Mouse (Mus musculus) MN1 (cell line): ENCODE data around the gene Ttf2.

ENCODE experiments used
- DNase-seq: peaks from one replicate; pipeline ENCODE4 v3.0.0-alpha.2; 2016; ENCODE audit warnings: low spot score

The Ttf2 gene

DNA sequence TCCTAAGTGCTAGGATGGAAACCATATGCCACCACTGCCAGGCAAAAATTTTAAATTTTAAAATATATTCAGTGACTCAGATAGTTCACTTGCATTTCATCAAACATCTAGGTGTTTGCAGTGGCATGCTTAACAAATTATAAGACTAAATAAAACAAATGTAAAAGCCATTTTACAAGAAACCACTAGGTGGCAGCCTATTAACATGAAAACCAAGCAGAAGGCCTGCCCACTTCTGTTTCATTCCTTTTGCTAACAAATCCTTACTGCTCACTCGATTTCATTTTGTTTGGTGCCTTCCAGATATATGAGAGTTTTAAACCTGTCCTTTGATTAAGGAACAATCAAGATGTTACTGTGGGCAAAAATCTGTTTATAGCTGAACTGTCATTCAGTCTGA, 4.4 kb upstream of the Ttf2 start:
- DNase-seq: peak; percentile 60

DNA sequence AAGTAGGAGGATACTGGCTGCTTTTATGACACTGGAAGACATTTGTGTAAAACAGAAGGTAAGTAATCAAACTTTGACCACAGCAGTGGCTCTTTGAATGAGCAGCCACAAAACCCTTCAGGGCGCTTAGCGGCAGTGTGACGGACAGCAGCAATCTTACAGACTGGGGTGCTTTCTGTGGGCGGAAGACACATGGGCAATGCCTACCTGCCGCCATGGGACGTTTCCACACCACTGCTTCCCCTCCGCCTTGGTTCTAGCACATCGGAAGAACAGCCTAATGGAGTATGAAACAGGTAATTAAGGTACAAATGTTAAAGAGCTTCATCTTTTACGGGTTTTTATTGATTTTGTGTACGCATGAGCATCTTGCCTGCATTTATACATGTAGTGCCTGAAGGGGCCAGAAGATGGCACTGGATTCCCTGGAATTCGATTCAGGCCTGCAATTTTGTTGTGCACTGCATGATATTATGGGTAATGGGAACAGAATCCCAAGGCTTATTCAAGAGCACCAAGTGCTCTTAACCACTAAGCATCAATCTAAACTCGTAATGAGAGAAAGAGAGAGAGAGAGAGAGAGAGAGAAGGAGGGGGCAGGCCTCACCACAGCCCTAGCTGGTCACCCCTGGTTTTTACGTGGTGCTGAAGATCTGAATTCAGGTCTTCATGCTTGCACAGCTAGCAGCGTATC, 5.5 kb downstream of the Ttf2 start:
- DNase-seq: peak; percentile 58

DNA sequence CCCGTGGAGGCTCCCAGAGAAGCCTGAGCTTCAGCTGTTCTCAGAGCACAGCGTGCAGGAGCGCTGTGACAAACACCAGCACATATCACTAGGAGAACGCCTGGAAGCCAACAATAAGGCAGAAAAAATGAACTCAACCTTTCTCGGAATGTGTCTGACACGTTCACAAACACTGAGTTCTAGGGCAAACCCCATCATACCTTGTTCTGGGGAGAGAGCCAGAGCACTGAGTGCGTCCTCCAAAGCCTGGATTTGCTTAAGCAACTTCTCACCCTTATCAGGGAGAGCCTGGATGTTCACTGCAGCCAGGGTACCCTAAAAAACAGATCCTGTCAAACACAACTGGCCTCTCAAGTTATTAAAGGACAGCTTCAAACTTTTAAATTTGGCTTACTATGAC, 8.0 kb downstream of the Ttf2 start:
- DNase-seq: no peak

DNA sequence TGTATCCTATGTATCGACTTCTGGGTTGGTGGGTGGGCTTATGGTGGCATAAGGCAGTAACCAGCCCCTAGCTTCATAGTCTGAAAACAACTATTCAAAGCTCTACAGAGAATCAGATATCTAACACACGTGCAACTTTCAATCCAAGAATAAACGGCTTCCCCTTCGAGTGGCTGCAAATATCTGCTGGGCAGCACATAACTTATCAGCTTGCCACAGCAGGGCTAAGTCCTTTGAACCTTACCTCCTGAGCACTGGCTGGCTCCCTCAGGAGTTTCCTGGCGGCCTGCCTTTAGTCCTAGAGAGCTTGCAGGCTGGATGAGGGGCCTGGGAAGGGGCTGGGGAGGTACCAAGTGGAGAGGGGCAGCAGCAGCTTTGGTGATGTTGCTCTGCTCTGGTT, 8.5 kb downstream of the Ttf2 start:
- DNase-seq: no peak

DNA sequence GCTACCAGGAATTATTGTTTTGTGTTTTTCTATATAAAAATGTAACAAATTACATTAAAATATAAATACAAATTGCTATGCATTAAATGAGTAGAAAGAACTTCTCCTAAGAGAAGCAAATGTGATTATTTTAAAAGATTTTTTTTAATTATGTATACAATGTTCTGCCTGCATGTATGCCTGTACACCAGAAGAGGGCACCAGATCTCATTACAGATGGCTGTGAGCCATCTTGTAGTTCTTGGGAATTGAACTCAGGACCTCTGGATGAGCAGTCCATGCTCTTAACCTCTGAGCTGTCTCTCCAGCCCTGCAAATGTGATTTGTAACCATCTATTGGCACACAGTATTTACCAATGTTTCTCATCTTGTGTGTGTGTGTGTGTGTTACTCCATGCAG, 14.8 kb downstream of the Ttf2 start:
- DNase-seq: no peak

DNA sequence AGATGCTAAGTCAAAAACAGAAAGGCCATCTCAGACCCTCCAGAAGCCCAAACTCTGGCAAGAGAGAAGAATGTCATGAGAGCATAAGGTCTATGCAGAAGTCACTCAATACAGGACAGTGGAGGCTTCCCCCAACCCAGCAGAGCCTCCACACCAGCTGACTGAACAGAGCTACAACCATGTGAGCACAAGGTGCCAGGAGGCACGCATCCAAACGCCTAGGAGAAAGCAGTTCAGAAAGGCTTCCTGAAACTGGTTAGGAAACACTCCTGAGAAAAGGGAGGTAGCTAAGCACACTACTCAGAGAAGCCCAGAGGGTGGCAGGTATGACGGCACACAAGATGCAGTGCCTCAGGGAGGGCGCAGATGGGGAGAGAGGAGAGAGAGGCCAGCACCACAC, 17.9 kb downstream of the Ttf2 start:
- DNase-seq: no peak

DNA sequence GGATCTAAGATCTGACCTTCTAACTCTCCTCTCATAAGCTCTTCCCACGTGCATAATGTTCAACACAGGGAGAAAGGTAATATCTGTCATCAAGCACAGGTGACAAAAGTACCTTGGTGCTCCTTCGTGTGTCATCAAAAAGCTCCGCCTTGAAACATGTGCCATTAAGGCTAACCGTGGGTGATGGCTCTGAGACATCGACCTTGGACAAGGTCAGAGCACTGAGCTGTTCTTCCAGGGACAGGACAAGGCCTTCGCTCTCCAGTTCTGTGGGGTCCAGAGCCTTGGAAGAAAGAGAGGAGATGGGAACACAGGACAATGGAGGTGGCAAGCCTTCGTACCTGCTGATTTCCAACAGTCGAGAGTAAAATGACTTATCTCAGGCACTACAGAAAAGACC, 22.2 kb downstream of the Ttf2 start:
- DNase-seq: no peak

DNA sequence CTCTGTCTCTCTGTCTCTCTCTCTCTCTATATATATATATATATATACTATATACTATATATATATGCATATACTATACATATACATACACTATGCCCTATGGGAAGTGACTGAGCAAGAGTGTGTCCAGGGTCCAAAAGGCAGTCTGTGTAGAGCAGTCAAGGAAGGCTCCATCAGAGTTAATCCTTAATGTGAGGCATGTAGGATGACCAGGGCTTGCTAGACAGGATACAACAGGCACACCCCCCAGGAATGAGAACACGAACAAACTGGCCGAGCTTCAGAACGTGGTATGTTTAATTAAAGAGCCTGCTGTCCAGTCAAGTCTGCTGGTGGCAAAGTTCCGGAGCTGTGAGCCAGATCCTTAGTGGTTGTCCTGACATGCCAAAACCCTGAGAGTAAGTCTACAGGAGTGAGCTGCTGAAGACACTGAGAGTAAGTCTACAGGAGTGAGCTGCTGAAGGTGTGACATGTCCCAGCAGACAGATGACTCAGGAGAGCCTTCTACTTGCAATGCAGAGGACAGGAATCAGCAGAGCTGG, 28.9 kb downstream of the Ttf2 start:
- no peak for DNase-seq

DNA sequence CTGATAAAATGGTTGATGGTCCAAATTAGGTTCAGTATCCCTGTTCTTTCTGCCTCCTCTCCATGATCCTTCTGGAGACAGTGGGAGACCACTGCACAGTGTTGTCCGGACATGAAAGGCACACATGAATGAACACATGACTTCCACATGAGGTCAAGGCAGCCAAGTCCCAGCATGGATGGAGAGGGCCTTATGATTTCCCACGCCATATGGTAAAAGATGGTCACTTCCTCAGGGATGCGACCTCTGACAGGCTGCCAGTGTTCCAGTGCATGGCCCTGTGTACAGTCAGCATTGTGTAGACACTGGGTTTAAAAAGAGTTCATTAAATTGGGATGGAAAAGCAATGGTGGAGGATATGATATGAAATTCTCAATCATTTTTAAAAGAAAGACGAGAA, 31.3 kb downstream of the Ttf2 start:
- DNase-seq: no peak

DNA sequence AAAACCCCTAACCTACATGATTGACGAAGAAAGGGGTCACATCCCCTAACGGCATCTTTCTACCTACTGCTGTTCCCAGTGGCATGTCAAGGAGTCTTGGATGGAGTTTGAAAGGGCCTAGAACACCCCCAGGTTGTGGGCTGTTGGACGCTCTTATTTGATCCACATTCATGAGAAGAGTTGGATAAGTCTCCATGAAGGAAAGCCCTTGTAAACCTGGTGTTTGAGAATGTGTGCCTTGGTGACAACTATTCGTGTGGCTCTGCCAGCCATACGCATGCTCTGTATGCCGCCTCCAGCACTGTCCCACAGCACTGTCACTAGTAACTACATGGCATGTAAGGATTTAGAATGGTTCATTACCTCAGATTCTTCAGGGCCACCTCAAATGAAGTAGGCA, 33.3 kb downstream of the Ttf2 start:
- no peak for DNase-seq

DNA sequence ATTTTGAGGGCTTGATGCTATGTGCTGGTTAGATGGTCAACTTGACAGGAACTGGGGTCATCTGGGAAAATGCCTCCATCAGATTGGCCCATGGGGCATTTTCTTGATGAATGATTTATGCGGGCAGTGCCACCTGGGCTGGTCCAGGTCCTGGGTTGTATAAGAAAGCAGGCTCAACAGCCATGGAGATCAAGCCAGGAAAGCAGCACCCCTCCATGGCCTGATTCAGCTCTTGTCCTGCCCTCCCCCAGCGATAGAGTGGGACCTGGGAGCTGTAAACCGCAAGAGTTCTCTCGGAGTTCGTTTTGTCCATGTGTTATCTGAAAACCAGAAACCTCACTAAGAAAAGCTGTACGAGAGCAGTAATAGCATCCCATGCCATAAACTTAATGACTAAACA, 33.9 kb downstream of the Ttf2 start:
- no peak for DNase-seq

DNA sequence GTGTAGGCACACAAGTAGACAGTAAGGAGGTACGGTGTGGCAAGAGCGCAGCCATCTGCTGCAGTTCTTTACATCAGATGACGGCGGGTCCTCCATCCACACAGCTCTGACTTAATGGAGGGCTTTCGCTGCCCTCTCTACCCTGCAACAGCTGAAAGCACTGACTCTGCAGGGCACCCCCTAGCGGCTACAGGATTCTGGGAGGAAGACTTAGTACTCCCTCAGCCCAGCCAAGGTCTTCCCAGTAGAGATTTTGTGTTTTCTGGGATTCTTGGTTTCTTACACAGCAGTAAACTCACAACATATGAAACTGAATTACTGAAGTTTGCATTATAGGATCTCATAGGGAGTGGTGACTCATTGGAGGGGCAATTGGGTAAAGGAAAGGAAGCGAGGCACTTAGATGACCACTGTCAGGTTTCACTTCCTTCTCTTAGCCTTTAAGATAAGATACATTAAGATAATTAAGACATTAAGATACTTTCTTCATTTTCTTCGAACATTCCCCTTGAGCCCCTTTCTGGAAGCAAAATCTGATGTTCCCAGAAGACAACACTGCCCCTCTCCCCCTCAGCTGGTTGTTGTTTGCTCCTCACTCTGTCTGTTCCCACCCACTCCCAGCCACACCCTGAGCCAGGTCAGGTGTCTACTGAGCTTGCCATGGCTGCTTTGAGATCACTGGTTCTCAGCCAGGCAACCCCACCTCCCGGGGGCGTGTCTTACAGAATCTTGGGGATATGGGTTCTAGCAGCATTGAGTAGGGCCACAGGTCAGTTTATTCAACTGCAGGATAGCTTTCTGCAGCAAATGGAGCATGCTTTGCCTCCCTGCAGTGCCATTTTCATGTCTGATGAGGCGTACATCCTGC, 37.2 kb downstream of the Ttf2 start:
- no peak for DNase-seq

DNA sequence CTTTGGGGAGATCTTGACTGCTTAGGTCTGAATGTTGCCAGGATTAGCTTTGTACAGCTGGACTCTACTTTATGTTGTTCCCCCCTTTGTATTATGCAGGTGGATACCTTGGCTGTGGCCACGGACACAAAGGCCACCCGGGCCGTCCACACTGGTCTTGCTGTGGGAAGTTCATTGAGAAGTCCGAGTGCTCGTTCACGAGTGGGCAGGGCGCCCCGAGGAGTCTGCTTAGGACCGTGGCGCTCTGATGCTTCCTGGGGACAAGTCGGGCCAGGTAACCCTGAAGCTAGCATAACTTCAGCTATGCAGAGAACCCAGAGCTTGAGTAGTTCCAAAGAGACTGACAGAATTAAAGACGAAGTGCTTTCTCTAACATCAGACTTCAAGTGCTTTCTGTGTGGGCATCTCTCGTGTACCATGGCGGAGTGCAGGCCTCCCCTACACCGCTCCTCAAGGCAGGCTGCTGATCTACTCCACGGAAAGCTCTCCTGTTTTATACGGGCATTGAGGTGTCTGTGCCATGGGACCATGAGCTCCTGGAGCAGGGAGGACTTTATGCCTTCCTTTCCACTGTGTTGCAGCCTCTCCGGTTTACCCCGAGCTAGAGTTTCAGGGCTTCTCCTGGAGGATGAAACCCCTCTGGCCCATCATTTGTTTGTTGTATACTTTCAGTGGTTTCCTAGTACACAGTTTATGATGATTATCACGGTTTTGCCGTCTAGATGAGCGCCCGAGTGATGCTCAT, 38.0 kb downstream of the Ttf2 start:
- DNase-seq: no peak

DNA sequence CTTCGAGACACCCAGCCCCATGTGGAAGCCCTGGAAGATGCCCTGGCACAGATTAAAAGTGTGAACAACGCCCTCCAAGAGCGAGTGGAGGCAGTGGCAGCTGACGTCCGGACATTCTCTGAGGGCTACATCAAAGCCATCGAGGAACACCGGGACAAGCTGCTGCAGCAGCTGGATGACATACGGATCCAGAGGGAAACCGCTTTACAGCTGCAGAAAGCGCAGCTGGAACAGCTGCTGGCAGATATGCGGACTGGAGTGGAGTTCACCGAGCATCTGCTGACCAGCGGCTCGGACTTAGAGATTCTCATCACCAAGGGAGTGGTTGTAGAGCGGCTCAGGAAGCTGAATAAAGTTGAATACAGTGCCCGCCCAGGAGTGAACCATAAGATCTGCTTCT, 44.3 kb downstream of the Ttf2 start:
- DNase-seq: no peak

DNA sequence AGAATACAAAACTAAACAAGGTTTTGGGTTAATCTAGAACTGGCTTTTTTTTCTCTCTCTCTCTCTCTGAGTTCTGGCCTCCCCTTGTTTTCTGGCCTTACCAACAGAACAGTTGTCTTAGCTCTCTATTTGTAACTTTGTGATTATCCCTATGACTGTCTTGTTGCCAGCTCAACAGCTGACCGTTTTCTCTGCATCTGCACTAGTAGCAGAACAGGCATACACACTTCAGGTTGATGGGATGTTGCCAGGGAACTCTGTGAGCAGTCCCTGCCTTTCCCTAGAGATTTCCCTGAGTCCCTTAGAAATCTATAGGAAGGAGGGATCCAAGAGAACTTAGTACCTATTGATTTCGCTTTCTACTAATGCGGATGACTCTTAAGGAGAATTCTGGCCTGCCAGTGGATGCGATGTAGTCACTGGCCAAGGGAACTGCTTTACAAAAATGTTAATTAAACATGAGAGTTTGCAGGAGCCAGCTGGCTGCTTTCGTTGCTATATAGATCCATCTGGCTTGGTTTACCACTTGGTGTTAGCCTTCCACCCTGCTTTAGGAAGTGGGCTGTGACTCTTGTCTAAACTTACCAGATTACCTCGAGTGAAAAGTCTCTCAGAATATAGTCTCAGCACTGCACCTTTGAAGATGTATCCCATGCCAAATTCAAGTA, 45.3 kb downstream of the Ttf2 start:
- DNase-seq: peak; percentile 13

DNA sequence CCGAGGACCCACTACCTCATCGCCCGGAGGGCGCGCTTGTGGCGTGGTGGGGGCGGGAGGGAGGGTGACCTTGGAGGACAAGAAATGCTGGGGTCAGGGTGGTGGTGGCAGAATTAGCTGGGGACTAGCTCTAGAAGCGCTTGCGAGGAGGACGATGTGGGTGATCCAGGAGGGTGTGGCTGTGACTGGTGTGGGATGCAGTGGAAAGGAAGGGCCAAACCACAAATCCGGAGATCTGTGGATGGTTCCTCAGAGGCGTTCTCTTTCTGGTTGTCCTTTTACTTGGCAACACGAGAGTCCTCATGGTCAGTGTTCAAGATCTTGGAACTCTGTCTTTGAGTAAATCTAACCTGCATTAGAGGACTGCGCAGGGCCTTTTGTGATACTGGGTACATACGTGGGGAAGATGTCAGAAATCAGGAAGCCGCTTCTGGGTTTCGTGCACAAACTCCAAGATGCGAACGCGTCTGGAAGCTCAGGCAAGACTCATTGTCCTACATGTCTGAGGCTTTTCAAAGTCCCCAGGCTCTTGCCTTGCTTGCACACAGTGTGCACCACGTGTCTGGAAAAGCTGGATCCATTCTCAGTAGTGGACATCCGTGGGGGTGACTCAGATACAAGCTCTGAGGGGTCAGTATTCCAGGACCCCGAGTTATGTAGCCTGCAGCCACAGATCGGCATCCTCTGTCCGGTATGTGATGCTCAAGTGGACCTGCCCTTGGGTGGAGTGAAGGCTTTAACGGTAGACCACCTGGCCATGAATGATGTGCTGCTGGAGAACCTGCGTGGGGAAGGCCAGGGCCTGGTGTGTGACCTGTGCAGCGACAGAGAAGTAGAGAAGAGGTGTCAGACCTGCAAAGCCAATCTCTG, 46.7 kb downstream of the Ttf2 start:
- DNase-seq: no peak

DNA sequence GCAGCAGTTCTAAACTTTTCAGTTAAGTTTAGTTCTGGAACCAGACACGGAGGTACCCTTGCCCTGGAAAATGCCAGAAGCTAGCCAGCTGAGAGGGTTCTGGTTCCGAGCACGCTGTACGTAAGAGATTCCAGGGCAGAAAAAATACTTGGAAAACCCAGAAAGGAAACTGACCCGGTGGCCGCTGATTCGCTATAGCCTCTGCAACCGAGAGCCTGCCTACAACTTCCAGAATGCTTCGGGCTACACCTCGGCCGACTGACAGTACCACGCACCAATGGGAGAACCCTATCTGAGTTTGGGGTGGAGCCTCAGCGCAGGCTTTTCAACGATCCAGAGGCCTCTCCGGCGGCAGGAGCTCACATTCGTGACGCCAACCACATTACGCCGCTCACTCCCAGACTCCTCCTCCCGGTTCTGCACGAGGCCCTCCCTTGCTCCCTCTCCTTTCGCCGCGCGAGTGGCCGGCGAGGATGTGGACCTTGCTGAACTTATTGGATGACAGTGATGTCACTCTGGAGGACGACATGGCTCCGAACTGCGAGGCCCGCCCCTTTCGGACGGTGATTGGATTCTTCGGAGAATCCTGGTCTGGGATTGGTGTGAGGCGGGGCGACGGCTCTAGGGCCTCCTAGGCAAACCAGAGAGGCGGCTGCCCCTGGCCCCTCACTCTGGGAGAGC, 47.5 kb downstream of the Ttf2 start, which contains the start of gene Trim45:
Trim45 (plus strand) TSS at position 378 of the 681 bp plus-strand sequence.
- DNase-seq: peak; percentile 99

DNA sequence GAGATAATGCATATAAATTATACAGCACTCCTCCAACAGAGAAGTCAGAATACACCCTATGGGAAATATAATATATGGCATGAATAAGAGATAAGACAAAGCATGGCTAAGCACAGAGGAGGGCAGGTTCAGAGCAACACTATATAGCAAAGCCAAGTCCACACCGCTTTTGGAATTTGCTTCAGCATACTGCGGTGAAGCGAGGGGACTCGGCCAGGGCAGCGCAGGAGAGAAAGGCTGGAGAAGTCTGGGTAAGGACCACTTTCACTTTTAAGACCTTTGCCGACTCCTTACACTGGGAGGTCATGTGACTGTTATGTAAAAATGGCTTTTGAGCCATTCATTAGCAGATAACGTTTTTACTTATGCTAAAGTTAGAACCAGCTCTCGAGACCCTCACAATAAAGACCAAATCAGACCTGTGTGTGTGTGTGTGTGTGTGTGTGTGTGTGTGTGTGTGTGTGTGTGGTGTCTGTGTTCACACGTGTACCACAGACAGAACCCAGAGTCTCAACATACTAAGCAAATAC, 48.8 kb downstream of the Ttf2 start:
- DNase-seq: peak; percentile 43

DNA sequence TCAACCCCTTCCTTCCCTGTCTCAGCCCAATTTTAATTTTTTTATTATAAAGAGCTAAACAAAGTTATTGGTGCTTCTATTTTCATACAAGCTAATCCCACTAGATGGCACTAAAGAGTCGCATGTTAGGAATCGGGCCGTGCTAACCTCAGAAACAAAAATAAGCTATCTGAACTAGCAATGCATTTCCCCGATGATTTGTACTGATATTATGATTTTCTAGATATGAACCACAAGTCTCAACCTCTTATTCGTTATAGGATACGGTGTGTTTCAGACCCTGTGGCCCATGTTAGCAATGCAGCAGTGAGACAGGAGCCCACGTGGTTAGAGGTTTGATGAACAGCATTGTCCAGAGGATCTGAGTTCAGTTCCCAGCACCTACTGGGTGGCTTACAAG, 52.6 kb downstream of the Ttf2 start:
- DNase-seq: peak; percentile 75
